Comparison of ENCODE assay signal across 19 mouse cellular contexts in the genomic region with DNA sequence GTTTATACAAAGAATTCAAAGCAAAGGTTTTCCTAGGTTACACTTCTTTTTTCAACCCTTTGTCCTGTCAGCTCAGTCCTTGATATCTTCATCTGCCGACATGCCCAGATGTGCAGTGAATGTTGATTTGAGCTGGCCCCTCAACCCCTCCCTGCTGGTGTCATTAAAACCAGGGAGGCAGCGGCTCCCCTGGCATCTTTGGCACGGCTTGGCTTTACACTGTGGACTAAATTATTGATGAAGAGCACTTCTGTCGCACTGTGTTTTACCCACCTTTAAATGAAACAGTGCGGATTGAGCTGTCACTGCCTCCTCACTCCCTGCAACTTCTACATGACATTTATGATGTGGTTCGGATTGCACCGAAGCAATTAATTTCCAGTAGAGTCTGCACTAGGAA.
DNase-seq lines count a peak whose midpoint lies in the region; ATAC-seq lines count a peak whose summit lies in the region.
"Had no signal": no experiment of that assay in that cellular context is flagged by ENCODE, and none has a peak within 500 bp of the region (broad histone marks: within the 10 kb centered on the region; RNA-seq: fewer than 3 reads in every experiment).

No protein-coding gene starts in this region.

- WGBS in forebrain, embryonic 14.5 days = 60% methylated on average over 7 of the region's 7 CpGs
- WGBS in forebrain, embryonic 16.5 days = 43% methylated on average over 7 of the region's 7 CpGs
- 38% methylated on average over 7 of the region's 7 CpGs for WGBS in hindbrain, embryonic 12.5 days
- 15% methylated on average over 7 of the region's 7 CpGs for WGBS in midbrain, embryonic 14.5 days

- peak; percentile 25 for DNase-seq in forebrain, embryonic 14.5 days (ENCODE audit: low spot score)
- peak; percentile 84 for DNase-seq in midbrain, embryonic 14.5 days
- DNase-seq in retina, postnatal 1 day = peak; percentile 24
- DNase-seq in T-cell, adult 2 months (ENCODE audit: low spot score) = no peak
- DNase-seq: adrenal gland, postnatal 36 days; B cell, adult 2 months; cerebellum, postnatal 25 days; gastrocnemius, postnatal 36 days; heart, postnatal 10 days; layer of hippocampus, postnatal 36 days; left cerebral cortex, postnatal 4 days; lung, adult 18-20 months had no signal

- H3K27ac ChIP-seq in forebrain, embryonic 14.5 days (ENCODE audit: low read depth, low read length) = no peak overlapping the region
- H3K27ac ChIP-seq in forebrain, embryonic 16.5 days (ENCODE audit: low read length) = no peak overlapping the region
- H3K27ac ChIP-seq in hindbrain, embryonic 12.5 days = no peak overlapping the region; the same call in 1 of the 2 replicates
- peak overlapping the region; percentile 67; the same call in 1 of the 2 replicates for H3K27ac ChIP-seq in midbrain, embryonic 14.5 days (replicated peaks; ENCODE audit: low read depth, low read length)
- H3K27ac ChIP-seq: embryonic facial prominence, embryonic 12.5 days; heart, embryonic 10.5 days had no signal

- no peaks in the 10 kb centered on the region for H3K4me1 ChIP-seq in forebrain, embryonic 14.5 days (ENCODE audit: control insufficient read depth, insufficient read depth, low read length)
- peaks cover 3% of the 10 kb centered on the region; the same call in 1 of the 2 replicates for H3K4me1 ChIP-seq in forebrain, embryonic 16.5 days (replicated peaks; ENCODE audit: control insufficient read depth, insufficient read depth, low read length)
- no peaks in the 10 kb centered on the region for H3K4me1 ChIP-seq in hindbrain, embryonic 12.5 days
- H3K4me1 ChIP-seq in midbrain, embryonic 14.5 days (ENCODE audit: control insufficient read depth, insufficient read depth, low read length) = peaks cover 10% of the 10 kb centered on the region
- H3K4me1 ChIP-seq: embryonic facial prominence, embryonic 12.5 days; heart, embryonic 10.5 days had no signal

- no peak overlapping the region for H3K4me3 ChIP-seq in forebrain, embryonic 14.5 days (ENCODE audit: low read depth, low read length)
- H3K4me3 ChIP-seq in forebrain, embryonic 16.5 days (replicated peaks; ENCODE audit: low read length) = no peak overlapping the region
- H3K4me3 ChIP-seq in hindbrain, embryonic 12.5 days = no peak overlapping the region
- H3K4me3 ChIP-seq in midbrain, embryonic 14.5 days (replicated peaks; ENCODE audit: low read depth, low read length) = no peak overlapping the region
- H3K4me3 ChIP-seq: embryonic facial prominence, embryonic 12.5 days; heart, embryonic 10.5 days had no signal

- ATAC-seq in forebrain, embryonic 14.5 days = no peak
- no peak for ATAC-seq in forebrain, embryonic 16.5 days
- ATAC-seq in hindbrain, embryonic 12.5 days (ENCODE audit: low FRiP score) = peak; percentile 83
- peak; percentile 95 for ATAC-seq in midbrain, embryonic 14.5 days (ENCODE audit: low FRiP score, low TSS enrichment)
- no peak for ATAC-seq in CD4-positive, CD25-positive, alpha-beta regulatory T cell, adult 4 months
- ATAC-seq: activated CD4-positive, CD25-positive, alpha-beta regulatory T cell, adult 4 months; inflammation-experienced regulatory T-cells, adult 6 months had no signal

- H3K4me2 ChIP-seq in forebrain, embryonic 14.5 days (ENCODE audit: low read length) = no peak overlapping the region
- no peak overlapping the region for H3K4me2 ChIP-seq in forebrain, embryonic 16.5 days (ENCODE audit: low read length)
- no peak overlapping the region for H3K4me2 ChIP-seq in hindbrain, embryonic 12.5 days (replicated peaks)
- H3K4me2 ChIP-seq in midbrain, embryonic 14.5 days (ENCODE audit: low read length) = peak overlapping the region; percentile 1
- H3K4me2 ChIP-seq: embryonic facial prominence, embryonic 12.5 days had no signal

- no peaks in the 10 kb centered on the region for H3K9me3 ChIP-seq in forebrain, embryonic 14.5 days (replicated peaks; ENCODE audit: control insufficient read depth, low read length)
- H3K9me3 ChIP-seq in forebrain, embryonic 16.5 days (ENCODE audit: control insufficient read depth, low read length) = no peaks in the 10 kb centered on the region
- no peaks in the 10 kb centered on the region for H3K9me3 ChIP-seq in hindbrain, embryonic 12.5 days (replicated peaks)
- H3K9me3 ChIP-seq in midbrain, embryonic 14.5 days (ENCODE audit: control insufficient read depth, low read length) = no peaks in the 10 kb centered on the region
- H3K9me3 ChIP-seq: embryonic facial prominence, embryonic 12.5 days; heart, embryonic 10.5 days had no signal

- H3K27me3 ChIP-seq in forebrain, embryonic 14.5 days (replicated peaks; ENCODE audit: control insufficient read depth, insufficient read depth, low read length) = no peaks in the 10 kb centered on the region
- H3K27me3 ChIP-seq in forebrain, embryonic 16.5 days (replicated peaks; ENCODE audit: control insufficient read depth, insufficient read depth, low read length) = no peaks in the 10 kb centered on the region
- no peaks in the 10 kb centered on the region for H3K27me3 ChIP-seq in hindbrain, embryonic 12.5 days
- no peaks in the 10 kb centered on the region for H3K27me3 ChIP-seq in midbrain, embryonic 14.5 days (ENCODE audit: control insufficient read depth, insufficient read depth, low read length)
- H3K27me3 ChIP-seq: embryonic facial prominence, embryonic 12.5 days had no signal

- no peaks in the 10 kb centered on the region for H3K36me3 ChIP-seq in forebrain, embryonic 14.5 days (ENCODE audit: control insufficient read depth, insufficient read depth, low read length)
- H3K36me3 ChIP-seq in forebrain, embryonic 16.5 days (ENCODE audit: control insufficient read depth, insufficient read depth) = no peaks in the 10 kb centered on the region
- H3K36me3 ChIP-seq in hindbrain, embryonic 12.5 days = no peaks in the 10 kb centered on the region
- no peaks in the 10 kb centered on the region for H3K36me3 ChIP-seq in midbrain, embryonic 14.5 days (ENCODE audit: control insufficient read depth, insufficient read depth, low read length)
- H3K36me3 ChIP-seq: embryonic facial prominence, embryonic 12.5 days; heart, embryonic 10.5 days had no signal

- no peak overlapping the region for H3K9ac ChIP-seq in forebrain, embryonic 14.5 days (ENCODE audit: low read length)
- H3K9ac ChIP-seq in forebrain, embryonic 16.5 days (replicated peaks; ENCODE audit: low read depth, low read length) = no peak overlapping the region
- H3K9ac ChIP-seq in hindbrain, embryonic 12.5 days = no peak overlapping the region
- no peak overlapping the region for H3K9ac ChIP-seq in midbrain, embryonic 14.5 days (replicated peaks; ENCODE audit: low read length)
- H3K9ac ChIP-seq: embryonic facial prominence, embryonic 12.5 days had no signal

Comparison
In these comparisons a context has a peak if more than half of its experiments do, and no peak if none do; other contexts are left out.
1. ATAC-seq: peak in hindbrain, embryonic 12.5 days (single experiment) and midbrain, embryonic 14.5 days (single experiment); none in forebrain, embryonic 14.5 days (single experiment), forebrain, embryonic 16.5 days (single experiment) and CD4-positive, CD25-positive, alpha-beta regulatory T cell, adult 4 months (single experiment).